Mouse (Mus musculus): ENCODE data around the gene Cnga4. TPM values are rescaled to one million over a fixed set of nuclear protein-coding genes. Genes with fewer than 3 reads are reported as not detected.
"Not testable (repeated sequence)": the region's sequence is repeated elsewhere in the genome, so short reads cannot be mapped to it uniquely, and the experiment has no call there.

Gene Cnga4
- polyA plus RNA-seq, 1 experiment from 2014 or later = not detected

DNA sequence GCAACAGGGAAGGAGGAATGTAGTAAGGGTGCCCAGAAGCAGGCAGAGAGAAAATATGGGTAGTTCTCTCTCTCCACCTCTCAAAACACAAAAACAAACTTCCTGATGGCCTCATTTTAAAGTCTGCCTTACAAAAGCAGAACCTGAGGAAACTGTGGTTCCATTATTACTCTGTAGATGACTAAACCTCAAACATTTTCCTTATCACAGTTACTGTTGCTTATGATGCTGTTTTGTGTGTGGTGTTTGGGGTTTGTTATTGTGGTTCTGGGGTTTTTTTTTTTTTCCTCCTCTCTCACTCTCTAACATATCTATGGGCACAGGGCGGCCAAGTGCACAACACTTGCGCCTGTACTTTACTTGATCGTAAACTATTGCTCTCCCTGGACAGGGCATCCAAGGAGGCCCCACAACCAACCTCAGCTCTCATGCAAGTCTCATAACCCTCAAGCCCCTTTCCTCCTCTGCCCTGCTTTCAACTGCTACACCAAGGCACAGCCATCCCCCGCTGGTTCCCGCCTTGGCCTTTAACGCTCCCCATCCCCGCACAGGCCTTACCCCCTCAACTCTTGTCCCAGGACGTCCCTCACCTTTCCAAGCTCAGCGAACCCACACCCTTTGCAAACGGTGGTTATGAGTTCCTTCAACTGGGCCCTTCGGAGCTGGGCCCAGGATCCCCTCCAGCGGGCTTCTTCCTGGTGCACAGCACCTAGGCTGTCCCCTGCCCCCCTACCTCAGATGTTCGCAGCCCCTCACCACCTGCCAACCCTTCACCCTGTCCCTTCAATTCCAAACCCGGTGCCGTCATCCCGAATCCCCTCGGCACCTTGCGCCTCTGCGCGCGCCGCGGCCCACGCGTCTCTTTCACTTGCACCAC lies 5.1 kb upstream of the Cnga4 start:
- Histone ChIP-seq H3K27me3 (ENCODE audit: control insufficient read depth, insufficient read depth, low read length) (no peaks in the 10 kb centered on the region), H3K4me3 (ENCODE audit: low read depth, low read length) (peak overlapping the region; percentile 78), H3K36me3 (ENCODE audit: control insufficient read depth, insufficient read depth, low read length) (no peaks in the 10 kb centered on the region), H3K4me1 (ENCODE audit: control insufficient read depth, insufficient read depth, low read length) (peaks cover 8% of the 10 kb centered on the region; the same call in 1 of the 2 replicates), H3K9me3 (ENCODE audit: control insufficient read depth, low read depth, low read length) (no peaks in the 10 kb centered on the region), H3K4me2 (replicated peaks; ENCODE audit: low read depth, low read length) (peak overlapping the region; percentile 74), H3K27ac (ENCODE audit: low read length) (peak overlapping the region; percentile 61), H3K9ac (replicated peaks; ENCODE audit: low read depth, low read length) (peak overlapping the region; percentile 83)
- no peak for ATAC-seq (ENCODE audit: insufficient number of reproducible peaks, insufficient read depth, low FRiP score, low read depth)
- WGBS = under 1% methylated on average over 25 of the region's 25 CpGs

DNA sequence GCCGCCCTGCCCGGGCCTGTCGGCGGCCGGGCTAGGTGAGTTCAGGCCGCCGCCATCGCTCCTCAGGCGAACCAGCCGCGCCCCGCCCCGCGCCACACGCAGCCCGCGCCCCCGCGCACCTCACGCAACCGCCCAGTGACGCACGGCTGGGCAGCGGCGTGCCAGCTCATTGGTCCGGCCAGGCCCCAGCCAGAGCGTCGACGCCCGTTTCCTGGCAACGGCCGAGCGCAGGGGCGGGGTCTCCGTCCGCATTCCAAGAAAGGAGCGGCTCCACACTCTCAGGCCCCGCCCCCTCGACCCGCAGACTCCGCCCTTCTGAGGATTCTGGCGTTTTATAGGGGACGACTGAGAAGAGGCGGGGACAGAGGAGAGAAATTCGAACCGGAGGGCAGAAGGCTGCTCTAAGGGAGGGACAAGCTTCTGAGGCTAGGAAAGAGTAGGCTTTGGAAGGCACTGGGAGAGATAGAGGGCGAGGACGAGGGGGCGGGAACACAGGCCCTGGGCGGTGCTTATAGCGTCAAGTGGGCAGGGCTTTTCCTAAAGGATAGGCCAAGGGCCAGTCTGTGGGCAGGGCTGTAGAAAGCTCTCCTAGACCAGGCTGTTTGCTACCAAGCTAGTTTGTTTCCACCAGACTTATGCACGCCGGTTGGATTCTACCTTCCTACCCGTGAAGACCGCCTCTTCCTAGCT lies 4.3 kb upstream of the Cnga4 start, which contains the start of gene Fam160a2:
Fam160a2 (minus strand) TSS at position 120 of the 690 bp plus-strand sequence.
- no peaks in the 10 kb centered on the region for H3K27me3 ChIP-seq (ENCODE audit: control insufficient read depth, insufficient read depth, low read length)
- H3K27ac ChIP-seq (ENCODE audit: low read length) = peak within 1 kb of the TSS; percentile 74
- H3K4me1 ChIP-seq (ENCODE audit: control insufficient read depth, insufficient read depth, low read length) = peaks cover 8% of the 10 kb centered on the region; the same call in 1 of the 2 replicates
- no peaks in the 10 kb centered on the region for H3K9me3 ChIP-seq (ENCODE audit: control insufficient read depth, low read depth, low read length)
- WGBS = under 1% methylated on average over 55 of the region's 55 CpGs
- H3K9ac ChIP-seq (replicated peaks; ENCODE audit: low read depth, low read length) = peak within 1 kb of the TSS; percentile 83
- H3K4me2 ChIP-seq (replicated peaks; ENCODE audit: low read depth, low read length) = peak within 1 kb of the TSS; percentile 74
- H3K4me3 ChIP-seq (ENCODE audit: low read depth, low read length) = peak within 1 kb of the TSS; percentile 78
- no peaks in the 10 kb centered on the region for H3K36me3 ChIP-seq (ENCODE audit: control insufficient read depth, insufficient read depth, low read length)
- ATAC-seq (ENCODE audit: insufficient number of reproducible peaks, insufficient read depth, low FRiP score, low read depth) = peak; percentile 99

GRCm38 (mm10) chr7:105406322-105406721 lies 2.0 kb downstream of the Cnga4 start:
- no peaks in the 10 kb centered on the region for H3K36me3 ChIP-seq (ENCODE audit: control insufficient read depth, insufficient read depth, low read length)
- no peak for ATAC-seq (ENCODE audit: insufficient number of reproducible peaks, insufficient read depth, low FRiP score, low read depth)
- no peak overlapping the region for H3K9ac ChIP-seq (replicated peaks; ENCODE audit: low read depth, low read length)
- no peaks in the 10 kb centered on the region for H3K4me1 ChIP-seq (ENCODE audit: control insufficient read depth, insufficient read depth, low read length)
- WGBS = 73% methylated on average over 1 of the region's 1 CpGs
- no peak overlapping the region for H3K4me3 ChIP-seq (ENCODE audit: low read depth, low read length)
- no peak overlapping the region for H3K27ac ChIP-seq (ENCODE audit: low read length)
- no peaks in the 10 kb centered on the region for H3K9me3 ChIP-seq (ENCODE audit: control insufficient read depth, low read depth, low read length)
- no peak overlapping the region for H3K4me2 ChIP-seq (replicated peaks; ENCODE audit: low read depth, low read length)
- no peaks in the 10 kb centered on the region for H3K27me3 ChIP-seq (ENCODE audit: control insufficient read depth, insufficient read depth, low read length)

DNA sequence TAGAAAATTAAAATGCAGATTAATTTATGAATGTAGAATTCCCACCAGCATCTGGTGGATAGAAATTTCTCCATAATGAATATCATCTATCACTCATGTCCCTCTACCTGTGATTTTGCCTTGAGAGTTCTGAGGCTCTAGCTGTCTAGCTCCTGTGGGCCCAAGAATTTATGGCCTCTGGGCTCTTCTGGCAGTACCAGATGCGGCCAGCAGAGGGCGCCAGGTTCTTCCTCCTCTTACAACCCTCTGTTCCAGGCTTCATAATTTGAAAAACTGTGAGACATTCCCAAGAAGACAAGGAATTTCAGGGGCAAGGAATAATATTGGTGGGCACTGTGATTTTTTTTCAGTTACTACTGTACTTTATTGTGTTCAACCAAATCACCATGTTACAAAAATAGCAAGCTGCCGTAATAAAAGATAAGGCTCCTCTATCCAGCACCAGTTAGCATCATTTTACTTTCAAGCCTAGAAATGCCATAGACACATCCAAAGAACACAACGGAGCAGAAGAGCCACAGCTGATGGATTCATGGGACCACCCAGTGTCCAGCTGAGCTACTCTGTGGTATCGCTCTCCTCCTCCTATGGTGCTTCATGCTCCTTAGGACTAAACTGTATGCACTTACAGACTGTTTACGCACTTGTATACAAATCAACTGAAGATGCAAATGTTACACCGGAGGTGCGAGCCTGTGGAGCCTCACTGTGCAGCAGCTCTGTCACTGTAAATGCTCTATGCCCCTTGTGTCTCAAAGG lies 7.7 kb downstream of the Cnga4 start:
- not testable (repeated sequence) for H3K27ac ChIP-seq (ENCODE audit: low read length); H3K36me3 ChIP-seq (ENCODE audit: control insufficient read depth, insufficient read depth, low read length); H3K4me1 ChIP-seq (ENCODE audit: control insufficient read depth, insufficient read depth, low read length); H3K9ac ChIP-seq (replicated peaks; ENCODE audit: low read depth, low read length); H3K4me2 ChIP-seq (replicated peaks; ENCODE audit: low read depth, low read length); H3K27me3 ChIP-seq (ENCODE audit: control insufficient read depth, insufficient read depth, low read length); H3K9me3 ChIP-seq (ENCODE audit: control insufficient read depth, low read depth, low read length); H3K4me3 ChIP-seq (ENCODE audit: low read depth, low read length)
- WGBS = 51% methylated on average over 8 of the region's 8 CpGs
- 0 out of 2 replicates have a peak, but pooled peaks have one; percentile 56 for ATAC-seq (ENCODE audit: insufficient number of reproducible peaks, insufficient read depth, low FRiP score, low read depth)

DNA sequence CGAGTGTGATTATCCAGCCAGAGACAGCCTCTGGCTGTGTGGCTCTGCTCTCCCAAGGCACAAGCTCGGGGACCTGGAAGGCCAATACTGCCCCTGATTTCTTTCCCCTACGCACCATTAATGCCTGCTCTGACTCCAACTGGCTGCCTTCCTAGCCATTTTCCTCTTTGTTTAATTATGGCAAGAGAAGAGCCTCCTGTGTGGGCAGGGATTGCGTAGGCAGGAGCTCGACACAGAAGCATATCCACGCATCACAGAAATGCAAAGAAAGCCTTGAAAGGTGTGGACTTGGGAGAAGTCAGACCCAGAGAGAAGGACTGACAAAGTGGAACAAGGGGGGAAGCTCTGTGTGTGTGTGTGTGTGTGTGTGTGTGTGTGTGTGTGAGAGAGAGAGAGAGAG lies 10.0 kb downstream of the Cnga4 start:
- Histone ChIP-seq H3K4me1 (ENCODE audit: control insufficient read depth, insufficient read depth, low read length) (no peaks in the 10 kb centered on the region), H3K9ac (replicated peaks; ENCODE audit: low read depth, low read length) (no peak overlapping the region), H3K4me2 (replicated peaks; ENCODE audit: low read depth, low read length) (no peak overlapping the region), H3K9me3 (ENCODE audit: control insufficient read depth, low read depth, low read length) (no peaks in the 10 kb centered on the region), H3K36me3 (ENCODE audit: control insufficient read depth, insufficient read depth, low read length) (no peaks in the 10 kb centered on the region), H3K27me3 (ENCODE audit: control insufficient read depth, insufficient read depth, low read length) (no peaks in the 10 kb centered on the region), H3K4me3 (ENCODE audit: low read depth, low read length) (no peak overlapping the region), H3K27ac (ENCODE audit: low read length) (no peak overlapping the region)
- WGBS = 47% methylated on average over 6 of the region's 6 CpGs
- ATAC-seq (ENCODE audit: insufficient number of reproducible peaks, insufficient read depth, low FRiP score, low read depth) = no peak

- H3K4me3 ChIP-seq (ENCODE audit: low read depth, low read length) = no peak overlapping the region
- 91% methylated on average over 7 of the region's 7 CpGs for WGBS
- H3K36me3 ChIP-seq (ENCODE audit: control insufficient read depth, insufficient read depth, low read length) = no peaks in the 10 kb centered on the region
- ATAC-seq (ENCODE audit: insufficient number of reproducible peaks, insufficient read depth, low FRiP score, low read depth) = no peak
- no peaks in the 10 kb centered on the region for H3K27me3 ChIP-seq (ENCODE audit: control insufficient read depth, insufficient read depth, low read length)
- H3K4me2 ChIP-seq (replicated peaks; ENCODE audit: low read depth, low read length) = no peak overlapping the region
- no peaks in the 10 kb centered on the region for H3K4me1 ChIP-seq (ENCODE audit: control insufficient read depth, insufficient read depth, low read length)
- H3K9me3 ChIP-seq (ENCODE audit: control insufficient read depth, low read depth, low read length) = no peaks in the 10 kb centered on the region
- no peak overlapping the region for H3K27ac ChIP-seq (ENCODE audit: low read length)
- H3K9ac ChIP-seq (replicated peaks; ENCODE audit: low read depth, low read length) = no peak overlapping the region
These were observed 12.2 kb downstream of the Cnga4 start for GRCm38 (mm10) chr7:105416529-105416928.

GRCm38 (mm10) chr7:105418106-105418505 lies 13.7 kb downstream of the Cnga4 start:
- ATAC-seq (ENCODE audit: insufficient number of reproducible peaks, insufficient read depth, low FRiP score, low read depth) = no peak
- no peaks in the 10 kb centered on the region for H3K27me3 ChIP-seq (ENCODE audit: control insufficient read depth, insufficient read depth, low read length)
- 78% methylated on average over 5 of the region's 5 CpGs for WGBS
- no peaks in the 10 kb centered on the region for H3K4me1 ChIP-seq (ENCODE audit: control insufficient read depth, insufficient read depth, low read length)
- no peak overlapping the region for H3K4me2 ChIP-seq (replicated peaks; ENCODE audit: low read depth, low read length)
- H3K4me3 ChIP-seq (ENCODE audit: low read depth, low read length) = no peak overlapping the region
- no peak overlapping the region for H3K27ac ChIP-seq (ENCODE audit: low read length)
- H3K9ac ChIP-seq (replicated peaks; ENCODE audit: low read depth, low read length) = no peak overlapping the region
- no peaks in the 10 kb centered on the region for H3K9me3 ChIP-seq (ENCODE audit: control insufficient read depth, low read depth, low read length)
- H3K36me3 ChIP-seq (ENCODE audit: control insufficient read depth, insufficient read depth, low read length) = no peaks in the 10 kb centered on the region

DNA sequence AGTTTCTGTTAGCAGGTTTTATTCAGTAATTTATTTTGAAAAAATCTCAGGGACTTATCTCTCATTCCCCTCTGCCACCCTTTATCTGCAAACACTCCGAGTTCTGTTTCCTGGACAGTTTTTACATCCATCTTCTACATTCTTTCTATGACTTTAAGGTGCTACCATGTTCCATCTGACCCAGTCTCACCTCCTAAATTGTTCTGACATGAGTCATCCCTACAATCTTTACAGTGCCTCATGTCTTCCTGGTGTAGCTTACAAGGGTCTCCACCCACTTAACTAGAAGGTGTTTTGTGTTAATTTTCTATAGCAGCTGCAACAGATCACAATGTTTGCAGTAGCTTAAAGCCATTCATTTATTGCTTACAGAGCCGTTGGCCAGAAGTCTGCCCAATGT lies 16.5 kb downstream of the Cnga4 start:
- no peak for ATAC-seq (ENCODE audit: insufficient number of reproducible peaks, insufficient read depth, low FRiP score, low read depth)

More for the DNA sequence above, 16.5 kb downstream of the Cnga4 start:
- H3K9me3 ChIP-seq (ENCODE audit: control insufficient read depth, low read depth, low read length) = no peaks in the 10 kb centered on the region
- no peak overlapping the region for H3K4me3 ChIP-seq (ENCODE audit: low read depth, low read length)
- H3K36me3 ChIP-seq (ENCODE audit: control insufficient read depth, insufficient read depth, low read length) = no peaks in the 10 kb centered on the region
- H3K4me1 ChIP-seq (ENCODE audit: control insufficient read depth, insufficient read depth, low read length) = no peaks in the 10 kb centered on the region
- no peak overlapping the region for H3K4me2 ChIP-seq (replicated peaks; ENCODE audit: low read depth, low read length)
- H3K9ac ChIP-seq (replicated peaks; ENCODE audit: low read depth, low read length) = no peak overlapping the region
- H3K27ac ChIP-seq (ENCODE audit: low read length) = no peak overlapping the region
- 0 out of 2 replicates have a peak, but pooled peaks cover 15% of the 10 kb centered on the region for H3K27me3 ChIP-seq (ENCODE audit: control insufficient read depth, insufficient read depth, low read length)
- 17% methylated on average over 2 of the region's 2 CpGs for WGBS
